Comparison of ENCODE assay signal across 9 mouse cellular contexts in the genomic region with DNA sequence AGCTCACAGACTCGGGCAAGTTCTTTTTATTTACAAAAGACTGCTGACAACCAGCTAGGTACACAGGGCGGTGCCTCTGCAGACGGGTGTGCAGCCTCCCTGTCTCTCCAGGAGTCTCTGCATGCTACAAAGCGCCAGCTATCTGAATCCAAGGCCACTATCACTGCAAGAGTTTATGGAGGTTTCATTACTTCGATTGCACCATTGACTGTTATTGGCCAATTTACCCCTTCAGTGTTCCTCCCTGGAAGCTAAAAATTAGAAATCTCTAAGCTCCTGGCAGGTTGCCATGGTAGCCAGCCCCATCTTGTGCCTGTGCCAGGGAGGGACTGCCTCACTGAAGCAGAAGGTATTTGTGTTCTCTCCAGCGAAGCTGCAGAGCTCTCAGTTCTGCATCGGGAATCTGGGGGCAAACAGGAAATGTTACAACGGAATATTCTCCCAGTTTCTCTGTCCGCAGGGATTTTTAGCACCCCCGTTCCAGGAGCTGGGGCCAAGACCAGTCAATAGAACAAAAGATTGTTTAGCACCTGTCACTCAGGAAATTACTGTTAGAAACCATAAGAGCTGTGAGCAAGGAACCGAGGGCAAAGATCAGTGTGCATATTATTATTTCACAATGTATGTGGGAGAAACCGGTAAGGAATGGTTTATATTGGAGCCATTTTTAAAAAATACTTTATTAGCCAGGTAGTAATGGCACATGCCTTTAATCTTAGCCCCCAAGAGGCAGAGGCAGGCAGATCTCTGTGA. TPM values are rescaled to one million over a fixed set of nuclear protein-coding genes. Genes with fewer than 3 reads are reported as not detected.
DNase-seq lines count a peak whose midpoint lies in the region; ATAC-seq lines count a peak whose summit lies in the region.
"Had no signal": no experiment of that assay in that cellular context is flagged by ENCODE, and none has a peak within 500 bp of the region (broad histone marks: within the 10 kb centered on the region; RNA-seq: fewer than 3 reads in every experiment).

No protein-coding gene starts in this region.

- H3K9me3 ChIP-seq in forebrain, embryonic 12.5 days, result no peaks in the 10 kb centered on the region
- H3K9me3 ChIP-seq in forebrain, embryonic 10.5 days, result no peaks in the 10 kb centered on the region
- no peaks in the 10 kb centered on the region for H3K9me3 ChIP-seq in kidney, embryonic 15.5 days (replicated peaks)
- H3K9me3 ChIP-seq: neural tube, embryonic 12.5 days had no signal

- no peaks in the 10 kb centered on the region for H3K27me3 ChIP-seq in forebrain, embryonic 12.5 days
- no peaks in the 10 kb centered on the region; the same call in 1 of the 2 replicates for H3K27me3 ChIP-seq in forebrain, embryonic 10.5 days (ENCODE audit: poor library complexity, severe bottlenecking)
- H3K27me3 ChIP-seq in kidney, embryonic 15.5 days, result no peaks in the 10 kb centered on the region
- H3K27me3 ChIP-seq: neural tube, embryonic 12.5 days had no signal

- peaks cover 59% of the 10 kb centered on the region for H3K36me3 ChIP-seq in forebrain, embryonic 12.5 days (replicated peaks)
- H3K36me3 ChIP-seq in forebrain, embryonic 10.5 days (replicated peaks), result peaks cover 70% of the 10 kb centered on the region
- peaks cover 76% of the 10 kb centered on the region for H3K36me3 ChIP-seq in kidney, embryonic 15.5 days

- 74% methylated on average over 12 of the region's 12 CpGs for WGBS in forebrain, embryonic 12.5 days
- 86% methylated on average over 12 of the region's 12 CpGs for WGBS in forebrain, embryonic 10.5 days
- WGBS in kidney, embryonic 15.5 days, result 74% methylated on average over 12 of the region's 12 CpGs

- no peak overlapping the region for H3K4me3 ChIP-seq in forebrain, embryonic 12.5 days (replicated peaks)
- no peak overlapping the region for H3K4me3 ChIP-seq in forebrain, embryonic 10.5 days
- H3K4me3 ChIP-seq in kidney, embryonic 15.5 days (replicated peaks), result no peak overlapping the region
- H3K4me3 ChIP-seq: neural tube, embryonic 12.5 days had no signal

- DNase-seq in forebrain, embryonic 10.5 days (ENCODE audit: extremely low spot score, low spot score), result no peak
- DNase-seq in urinary bladder, postnatal 36 days (ENCODE audit: low spot score in 2 of 2), result peak; percentile 13 to 57
- DNase-seq in urinary bladder, adult 2 months (ENCODE audit: low spot score), result no peak
- peak; percentile 65 for DNase-seq in layer of hippocampus, adult 9-10 months (ENCODE audit: low spot score)
- peak; percentile 33 for DNase-seq in ovary, postnatal 14 days (ENCODE audit: low spot score)
- no peak for DNase-seq in spleen, postnatal 36 days (ENCODE audit: low spot score in 2 of 2)

- H3K4me1 ChIP-seq in forebrain, embryonic 12.5 days, result peaks cover 5% of the 10 kb centered on the region; the same call in 1 of the 2 replicates
- peaks cover 26% of the 10 kb centered on the region for H3K4me1 ChIP-seq in forebrain, embryonic 10.5 days
- H3K4me1 ChIP-seq in kidney, embryonic 15.5 days, result no peaks in the 10 kb centered on the region
- H3K4me1 ChIP-seq: neural tube, embryonic 12.5 days had no signal

- H3K27ac ChIP-seq in forebrain, embryonic 12.5 days, result 0 out of 2 replicates have a peak overlapping the region, but pooled peaks have one; percentile 16
- H3K27ac ChIP-seq in forebrain, embryonic 10.5 days, result no peak overlapping the region
- H3K27ac ChIP-seq in kidney, embryonic 15.5 days, result no peak overlapping the region
- H3K27ac ChIP-seq: neural tube, embryonic 12.5 days had no signal

- 0 out of 2 replicates have a peak overlapping the region, but pooled peaks have one; percentile 12 for H3K9ac ChIP-seq in forebrain, embryonic 12.5 days
- H3K9ac ChIP-seq in kidney, embryonic 15.5 days, result no peak overlapping the region
- H3K9ac ChIP-seq: neural tube, embryonic 12.5 days had no signal

- ATAC-seq in forebrain, embryonic 12.5 days (ENCODE audit: low FRiP score), result no peak
- ATAC-seq in kidney, embryonic 15.5 days (replicated peaks; ENCODE audit: low FRiP score), result no peak

- no peak overlapping the region for H3K4me2 ChIP-seq in forebrain, embryonic 12.5 days
- no peak overlapping the region for H3K4me2 ChIP-seq in kidney, embryonic 15.5 days
- H3K4me2 ChIP-seq: neural tube, embryonic 12.5 days had no signal

RNA-seq across cellular contexts. Expression of a gene that starts 49.4 kb away (rescaled TPM):
- polyA plus RNA-seq in forebrain, embryonic 12.5 days (2016; fragmentation: Nextera tagmentation; extraction: Ambion mirVana), result 24.0 and 24.5 TPM in 2 replicates
- polyA plus RNA-seq in forebrain, embryonic 10.5 days (2016; fragmentation: Nextera tagmentation; extraction: Ambion mirVana), result 18.4 and 19.0 TPM in 2 replicates
- 24.9 and 26.7 TPM in 2 replicates for polyA plus RNA-seq in urinary bladder, adult 2 months (2012; rRNA removed)
- 20.2 and 20.9 TPM in 2 replicates for polyA plus RNA-seq in kidney, embryonic 15.5 days (2015; fragmentation: Nextera tagmentation; extraction: Ambion mirVana)

Comparison
In these comparisons a context has a peak if more than half of its experiments do, and no peak if none do; other contexts are left out.
1. DNase-seq: peak in urinary bladder, postnatal 36 days (2 of 2), layer of hippocampus, adult 9-10 months (single experiment) and ovary, postnatal 14 days (single experiment); none in forebrain, embryonic 10.5 days (single experiment), urinary bladder, adult 2 months (single experiment) and spleen, postnatal 36 days (0 of 2).